Mouse (Mus musculus): ENCODE data around the gene Cog4.
A peak's percentile ranks its signal among the peaks of the same experiment; 100 is the strongest.
"Not testable (repeated sequence)": the region's sequence is repeated elsewhere in the genome, so short reads cannot be mapped to it uniquely, and the experiment has no call there.

Gene Cog4

DNA sequence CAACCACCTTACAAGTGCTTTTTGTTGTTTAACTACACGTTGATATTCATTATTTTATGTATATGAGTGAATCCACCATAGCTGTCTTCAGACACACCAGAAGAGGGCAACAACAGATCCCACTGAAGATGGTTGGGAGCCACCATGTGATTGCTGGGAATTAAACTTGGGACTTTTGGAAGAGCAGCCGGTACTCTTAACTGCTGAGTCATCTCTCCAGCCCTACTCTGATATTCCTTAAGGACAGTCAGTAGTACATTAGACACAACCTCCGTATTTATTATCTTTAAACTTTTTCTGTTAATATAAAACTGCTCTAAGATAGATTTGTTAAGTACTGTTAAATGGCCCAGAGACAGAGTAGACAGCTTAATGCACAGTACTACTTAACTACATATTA lies 14.4 kb upstream of the Cog4 start:
- no peak for DNase-seq (ENCODE audit: low spot score)

DNA sequence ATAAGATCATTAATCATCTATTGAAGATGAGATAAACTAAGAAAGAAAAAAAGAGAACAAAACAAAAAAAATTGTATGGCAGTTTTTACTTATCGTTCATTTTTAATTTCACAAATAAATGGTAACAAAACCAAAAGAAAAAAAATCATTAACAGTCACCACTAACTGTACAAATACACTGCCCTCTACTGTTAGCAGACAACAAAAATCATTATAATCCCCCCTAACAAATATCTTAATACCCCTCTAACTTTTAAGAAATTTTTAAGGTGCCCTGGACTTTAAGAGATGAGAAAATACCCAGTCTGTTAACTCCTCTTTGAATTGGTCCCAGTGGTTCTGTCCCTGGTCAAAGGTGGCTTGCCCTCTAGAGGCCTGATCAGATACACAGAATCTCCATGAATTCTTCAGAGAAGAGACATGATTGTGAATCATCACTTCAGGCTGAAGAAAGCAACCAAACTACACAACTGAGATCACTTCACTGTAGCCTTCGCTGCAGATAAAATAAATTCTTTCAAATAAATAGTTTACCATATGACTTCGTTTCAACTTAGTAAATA lies 4.3 kb upstream of the Cog4 start:
- peak; percentile 50 for DNase-seq (ENCODE audit: low spot score)

DNA sequence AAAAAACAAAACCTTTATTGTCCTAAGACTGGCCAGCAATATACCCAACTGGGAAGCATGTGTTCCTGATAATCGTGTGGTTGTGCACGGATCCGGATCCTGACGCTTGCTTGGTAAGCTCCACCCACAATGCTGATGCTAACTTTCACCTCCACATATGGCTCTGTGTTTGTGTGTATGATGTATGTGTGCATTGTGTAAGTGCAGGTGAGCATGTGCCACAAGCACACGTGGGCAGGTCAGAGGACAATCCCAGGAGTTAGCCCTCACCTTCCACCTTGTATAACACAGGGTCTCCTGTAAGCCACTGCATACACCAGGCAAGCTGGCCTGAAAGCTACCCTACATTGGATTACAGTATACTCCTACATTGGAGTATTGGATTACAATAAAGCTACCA lies 3.2 kb upstream of the Cog4 start:
- DNase-seq (ENCODE audit: low spot score): no peak

DNA sequence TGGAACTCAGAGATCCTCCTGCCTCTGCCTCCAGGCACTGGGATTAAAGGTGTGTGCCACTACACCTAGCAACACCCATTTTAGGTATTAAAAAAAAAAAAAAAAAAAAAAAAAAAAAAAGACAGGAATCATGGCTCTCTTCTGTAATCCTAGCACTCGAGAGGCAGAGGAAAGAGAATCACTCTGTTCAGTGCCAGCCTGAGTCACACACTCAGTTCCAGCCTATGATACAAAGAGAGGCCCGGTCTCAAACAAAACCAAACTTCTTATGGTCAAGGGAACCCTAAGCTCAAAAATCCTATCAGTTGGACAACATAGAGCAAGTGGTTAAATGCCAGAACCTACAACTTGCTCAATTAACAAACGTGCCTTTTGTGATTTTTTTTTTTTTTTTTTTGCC lies 1.5 kb upstream of the Cog4 start:
- no peak for DNase-seq (ENCODE audit: low spot score)

DNA sequence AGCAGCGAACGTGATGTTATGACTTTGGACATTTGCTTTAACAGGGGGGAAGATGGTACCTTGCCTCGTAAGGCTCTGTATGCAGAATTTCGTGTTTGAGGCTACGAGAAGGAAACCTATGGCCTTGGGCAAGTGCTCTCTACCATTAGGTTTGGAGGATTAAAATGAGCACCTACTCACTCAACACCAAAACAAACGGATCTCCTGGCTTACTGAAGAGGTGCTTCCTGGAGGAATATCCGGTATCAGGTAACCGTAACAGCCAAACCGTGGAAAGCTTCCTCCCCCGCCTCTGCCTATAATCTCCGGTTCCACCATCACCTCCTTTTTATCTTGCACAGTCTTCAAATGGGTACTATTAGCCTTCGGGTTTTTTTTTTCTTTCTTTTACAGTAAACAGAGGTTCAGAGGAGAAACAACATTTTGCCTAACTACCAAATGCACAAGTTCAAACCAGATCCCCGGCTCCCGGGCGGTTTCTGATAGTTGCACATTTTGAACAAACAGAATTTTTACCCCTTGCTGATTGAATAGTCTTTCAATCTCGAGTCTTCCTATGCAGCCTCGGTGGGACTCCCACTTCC lies 487 bp upstream of the Cog4 start:
- DNase-seq (ENCODE audit: low spot score): peak; percentile 30

DNA sequence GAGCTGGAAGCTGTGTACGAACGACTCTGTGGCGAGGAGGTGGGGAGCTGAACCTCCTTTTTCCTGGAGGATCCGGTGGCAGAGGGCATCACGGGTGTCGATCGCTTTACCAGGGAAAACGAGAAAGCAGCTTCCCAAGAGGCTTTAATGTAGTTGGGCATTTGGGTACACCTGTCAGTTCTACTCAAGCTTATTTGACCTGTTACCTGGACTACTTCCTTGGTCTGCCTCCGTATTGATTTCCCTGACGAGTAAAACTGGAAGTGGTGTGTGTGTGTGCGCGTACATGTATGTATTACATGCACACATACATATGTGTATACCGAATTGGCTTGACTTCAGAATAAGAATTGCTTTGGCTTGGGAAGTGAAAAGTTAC lies 760 bp downstream of the Cog4 start:
- no peak for DNase-seq (ENCODE audit: low spot score)

DNA sequence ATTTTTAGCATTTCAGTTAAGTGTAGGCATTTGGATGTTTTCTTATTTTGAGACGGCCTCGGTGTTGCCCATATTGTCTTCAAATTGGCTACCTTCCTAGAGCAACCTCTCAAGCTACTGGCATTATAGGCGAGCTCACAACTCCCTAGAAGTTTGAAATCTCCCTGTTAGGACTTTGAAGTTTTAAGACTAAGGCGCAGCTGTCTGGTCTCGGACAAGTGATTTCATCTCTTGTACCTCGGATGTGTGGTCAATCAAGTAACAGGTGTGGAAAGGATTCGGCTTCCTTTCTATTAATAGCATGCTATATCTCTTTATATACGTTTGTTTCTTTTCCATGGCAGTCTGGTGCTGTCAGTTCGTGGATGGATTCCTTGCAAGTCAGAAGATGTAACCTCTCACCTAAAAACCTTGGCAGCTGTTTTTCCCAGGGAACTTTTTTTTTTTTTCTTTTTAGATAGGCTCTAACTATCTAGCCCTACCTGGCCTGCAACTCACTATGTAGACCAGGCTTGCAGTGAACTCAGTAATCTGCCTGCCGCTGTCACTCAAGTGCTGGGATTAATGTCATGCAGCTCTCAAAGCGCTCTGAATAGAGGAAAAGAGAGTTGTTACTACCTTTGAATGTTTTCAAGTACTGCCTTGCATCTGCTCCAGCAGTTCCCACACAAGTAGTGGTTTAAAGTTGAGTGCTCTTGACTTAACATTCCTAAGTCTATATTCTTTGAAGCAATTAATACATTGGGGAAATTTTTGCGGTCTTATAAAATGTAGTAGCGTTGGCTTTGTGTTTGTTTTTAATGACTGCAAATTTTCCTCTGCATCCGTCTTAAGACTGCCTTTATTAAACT lies 1.5 kb downstream of the Cog4 start:
- no peak for DNase-seq (ENCODE audit: low spot score)

DNA sequence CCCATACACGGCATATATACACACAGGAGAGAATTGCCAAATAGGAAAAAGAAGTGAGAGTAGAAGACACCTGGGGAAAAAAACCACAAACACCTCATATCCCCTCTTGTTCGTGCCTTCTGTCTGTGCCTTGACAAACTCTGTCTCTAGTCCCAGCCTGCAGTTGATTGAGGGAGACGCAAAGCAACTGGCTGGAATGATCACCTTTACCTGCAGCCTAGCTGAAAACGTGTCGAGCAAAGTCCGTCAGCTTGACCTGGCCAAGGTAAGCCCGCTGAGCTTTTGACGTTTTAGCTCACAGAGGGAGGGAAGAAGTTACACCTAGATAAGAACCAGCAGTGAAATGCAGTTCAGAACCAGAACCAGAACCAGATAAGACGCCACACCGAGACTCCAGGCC lies 4.8 kb downstream of the Cog4 start:
- no peak for DNase-seq (ENCODE audit: low spot score)

DNA sequence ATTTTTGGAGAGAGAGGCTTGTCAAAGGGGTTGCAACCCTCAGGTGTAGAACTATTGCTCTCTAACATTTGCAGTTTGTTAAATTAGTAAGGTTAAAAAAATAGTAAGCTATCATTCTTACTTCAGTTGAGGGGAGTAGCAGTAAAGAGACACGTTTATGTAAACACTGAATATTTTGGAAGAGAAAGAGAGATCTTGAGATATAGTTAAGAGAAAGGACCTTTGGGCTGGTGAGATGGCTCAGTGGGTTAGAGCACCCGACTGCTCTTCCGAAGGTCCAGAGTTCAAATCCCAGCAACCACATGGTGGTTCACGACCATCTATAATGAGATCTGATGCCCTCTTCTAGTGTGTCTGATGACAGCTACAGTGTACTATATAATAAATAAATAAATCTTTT lies 9.7 kb downstream of the Cog4 start:
- DNase-seq (ENCODE audit: low spot score): not testable (repeated sequence)

DNA sequence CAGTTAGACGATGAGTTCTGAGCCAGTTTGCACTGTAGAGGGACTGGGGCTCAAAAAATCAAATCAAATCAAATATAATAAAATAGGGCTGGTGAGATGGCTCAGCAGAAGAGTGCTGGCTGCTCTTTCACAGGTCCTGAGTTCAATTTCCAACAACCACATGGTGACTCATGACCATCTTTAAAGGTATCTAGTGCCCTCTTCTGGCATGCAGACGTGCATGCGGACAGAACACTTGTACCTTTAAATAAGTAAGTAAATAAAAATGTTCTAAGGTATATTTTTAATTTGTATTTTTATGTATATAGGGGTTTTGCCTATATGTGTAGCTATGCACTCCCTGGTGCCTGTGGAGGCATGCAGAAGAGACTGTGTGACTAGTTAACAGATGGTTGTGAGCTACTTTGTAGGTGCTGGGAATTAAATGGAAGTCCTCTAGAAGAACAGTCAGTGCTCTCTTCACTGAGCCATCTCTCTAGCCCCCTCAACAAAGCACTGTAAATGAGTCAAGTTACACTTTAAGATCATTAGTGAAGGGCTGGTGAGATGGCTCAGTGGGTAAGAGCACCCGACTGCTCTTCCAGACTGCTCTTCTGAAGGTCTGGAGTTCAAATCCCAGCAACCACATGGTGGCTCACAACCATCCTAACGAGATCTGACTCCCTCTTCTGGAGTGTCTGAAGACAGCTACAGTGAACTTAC lies 10.5 kb downstream of the Cog4 start:
- peak; percentile 42 for DNase-seq (ENCODE audit: low spot score)

DNA sequence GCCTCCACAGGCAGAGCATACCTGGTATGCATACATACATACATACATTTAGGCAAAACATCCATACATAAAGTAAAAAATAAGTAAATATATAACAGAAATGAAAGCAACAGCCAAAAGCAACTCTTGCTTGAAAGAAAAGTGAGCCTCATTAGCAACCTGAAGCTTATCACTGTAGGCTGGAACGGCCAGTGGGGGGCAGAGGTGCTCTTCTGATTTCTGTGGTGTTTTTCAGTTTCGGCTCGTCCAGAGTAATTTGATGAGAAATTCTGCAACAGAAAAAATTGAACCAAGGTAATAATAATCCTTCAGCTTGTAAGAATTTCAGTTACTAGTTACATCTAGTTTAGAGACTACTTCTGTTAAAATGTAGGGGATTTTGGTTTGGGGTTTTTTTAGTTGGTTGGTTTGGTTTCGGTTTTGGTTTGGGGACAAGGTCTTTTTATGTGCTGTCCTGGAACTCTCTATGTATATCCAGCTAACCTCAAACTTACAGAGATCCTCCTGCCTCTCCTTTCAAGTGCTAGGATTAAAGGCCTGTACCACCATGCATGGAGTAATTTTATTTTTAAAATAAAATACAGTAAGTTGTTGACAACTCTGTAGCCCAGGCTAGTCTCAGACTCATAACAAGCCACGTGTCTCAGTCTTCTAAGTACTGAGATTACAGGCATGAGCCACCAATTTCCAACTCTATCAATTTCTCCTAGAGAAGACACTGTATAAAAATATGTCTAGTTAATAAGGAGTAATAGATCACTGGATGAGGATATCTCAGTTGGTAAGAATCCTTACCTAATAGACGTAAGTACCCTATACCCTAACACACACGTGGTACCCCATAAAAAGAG lies 13.5 kb downstream of the Cog4 start:
- DNase-seq (ENCODE audit: low spot score): peak; percentile 79

DNA sequence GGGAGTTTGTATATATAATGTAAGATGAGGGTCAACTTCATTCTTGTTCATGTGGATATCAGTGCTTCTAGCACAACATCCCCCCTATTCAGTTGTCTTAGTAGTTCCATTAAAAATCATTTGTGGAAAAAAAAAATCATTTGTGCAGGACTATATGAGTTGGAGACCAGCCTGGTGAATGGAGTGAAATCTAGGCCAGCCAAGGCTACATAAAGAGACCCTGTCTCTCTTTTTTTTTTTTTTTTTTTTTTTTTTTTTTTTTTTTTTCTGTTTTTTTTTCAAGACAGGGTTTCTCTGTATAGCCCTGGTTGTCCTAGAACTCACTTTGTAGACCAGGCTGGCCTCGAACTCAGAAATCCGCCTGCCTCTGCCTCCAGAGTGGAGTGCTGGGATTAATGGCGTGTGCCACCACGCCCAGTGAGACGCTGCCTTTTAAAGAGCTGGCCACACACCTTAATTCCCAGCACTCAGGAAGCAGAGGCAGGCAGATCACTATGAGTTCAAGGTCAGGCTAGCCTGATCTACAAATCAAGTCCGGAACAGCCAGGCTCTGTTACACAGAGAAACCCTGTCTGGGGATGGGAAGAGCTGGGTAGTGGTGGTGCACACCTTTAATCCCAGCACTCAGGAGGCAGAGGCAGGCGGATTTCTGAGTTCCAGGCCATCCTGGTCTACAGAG lies 15.1 kb downstream of the Cog4 start:
- not testable (repeated sequence) for DNase-seq (ENCODE audit: low spot score)

DNA sequence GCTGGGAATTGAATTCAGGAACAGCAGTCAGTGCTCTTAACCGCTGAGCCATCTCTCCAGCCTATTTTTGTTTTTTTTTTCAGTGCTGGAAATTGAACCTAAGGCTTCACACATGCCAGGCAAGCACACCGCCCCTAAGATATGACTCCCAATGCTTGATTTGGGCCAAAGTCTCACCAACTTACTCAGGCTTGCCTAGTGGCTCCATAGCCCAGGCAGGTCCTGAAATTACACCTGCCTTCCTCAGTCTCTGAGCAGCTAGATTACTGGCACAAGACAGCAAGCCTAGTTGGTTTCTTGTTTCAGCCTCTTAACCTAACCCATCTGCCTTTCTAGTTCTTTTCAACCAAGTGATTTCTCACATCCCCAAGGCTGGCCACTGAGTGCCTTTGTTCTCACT lies 24.1 kb downstream of the Cog4 start:
- no peak for DNase-seq (ENCODE audit: low spot score)

DNA sequence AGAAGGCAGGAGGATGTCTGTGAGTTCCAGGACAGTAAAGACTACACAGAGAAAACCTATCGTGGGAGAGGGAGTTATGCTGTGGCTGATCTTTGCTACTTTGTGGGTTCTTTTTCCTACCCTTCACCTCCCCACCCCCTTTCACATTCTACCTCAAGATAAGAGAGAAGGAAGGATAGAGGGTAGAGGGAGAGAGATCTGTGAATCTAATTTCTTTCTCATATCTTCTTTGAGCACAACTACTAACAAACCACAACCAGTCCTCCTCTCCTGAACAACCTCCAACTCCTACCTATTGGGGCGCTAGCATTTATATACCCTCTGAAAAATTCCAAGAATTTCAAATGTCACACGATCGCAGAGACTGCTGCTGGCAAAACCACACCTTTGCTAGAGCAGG lies 31.5 kb downstream of the Cog4 start:
- DNase-seq (ENCODE audit: low spot score): no peak

DNA sequence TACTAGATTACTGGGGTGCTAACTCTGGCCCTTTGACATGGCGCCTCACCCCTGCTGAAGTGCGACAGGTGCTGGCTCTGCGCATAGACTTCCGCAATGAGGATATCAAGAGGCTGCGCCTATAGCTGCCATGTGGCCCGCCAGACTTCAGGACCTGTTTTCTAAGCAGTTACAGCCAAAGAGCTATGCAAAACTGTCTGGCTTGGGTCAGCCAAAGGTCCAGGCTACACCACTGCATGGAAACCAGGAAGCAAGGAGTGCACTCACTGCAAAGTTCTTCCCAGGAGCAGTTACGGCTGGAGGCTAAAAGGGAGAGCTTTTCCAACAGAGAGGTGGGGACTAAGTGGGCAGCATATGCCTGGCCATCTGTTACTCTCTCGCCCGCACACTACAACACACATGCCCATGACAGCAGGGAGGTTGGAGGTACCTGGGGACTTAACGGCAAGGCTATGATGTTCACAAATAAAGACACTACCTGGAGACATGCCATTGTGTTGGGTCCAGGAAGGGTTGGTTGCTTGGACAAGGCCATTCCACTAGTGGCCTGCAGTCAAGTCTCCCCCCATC lies 35.4 kb downstream of the Cog4 start:
- no peak for DNase-seq (ENCODE audit: low spot score)

DNA sequence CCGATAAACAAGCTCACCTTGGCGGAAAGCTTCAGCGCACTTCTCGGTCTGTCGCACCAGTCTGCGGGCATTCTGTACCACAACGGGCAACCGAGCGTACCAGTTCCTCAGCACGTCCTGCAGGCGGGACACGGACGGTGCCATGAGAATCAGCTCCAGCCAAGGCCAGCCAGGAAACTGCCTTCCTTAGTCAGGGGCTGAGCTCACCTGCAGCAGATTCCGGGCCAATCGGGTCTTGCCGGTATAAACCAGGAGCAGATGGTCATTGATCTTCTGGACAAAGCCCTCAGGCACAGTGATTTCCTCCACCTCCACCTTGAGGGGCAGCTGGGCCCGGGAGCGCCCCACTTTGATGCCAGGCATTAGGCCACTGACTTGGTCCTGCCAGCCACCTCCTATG lies 37.4 kb downstream of the Cog4 start:
- DNase-seq (ENCODE audit: low spot score): no peak

DNA sequence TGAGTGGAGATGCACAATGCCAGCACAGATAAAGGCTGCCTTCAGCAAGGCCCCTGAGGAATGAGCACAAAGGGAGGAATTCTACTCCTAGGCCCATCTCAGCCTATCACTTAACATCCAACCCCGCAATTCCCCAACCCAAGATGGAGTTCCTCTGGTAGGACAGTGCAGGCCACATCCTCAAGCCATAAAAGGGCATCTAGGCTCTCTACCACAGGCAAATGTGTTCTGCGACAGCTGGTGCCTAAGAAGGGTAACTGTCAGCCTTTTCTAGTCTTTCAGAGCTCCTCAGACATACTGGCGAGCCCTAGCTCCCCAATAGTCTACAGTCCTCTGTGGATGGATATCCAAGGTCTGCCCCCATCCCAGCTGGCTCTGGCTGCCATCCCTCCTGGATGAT lies 40.2 kb downstream of the Cog4 start:
- DNase-seq (ENCODE audit: low spot score): no peak

DNA sequence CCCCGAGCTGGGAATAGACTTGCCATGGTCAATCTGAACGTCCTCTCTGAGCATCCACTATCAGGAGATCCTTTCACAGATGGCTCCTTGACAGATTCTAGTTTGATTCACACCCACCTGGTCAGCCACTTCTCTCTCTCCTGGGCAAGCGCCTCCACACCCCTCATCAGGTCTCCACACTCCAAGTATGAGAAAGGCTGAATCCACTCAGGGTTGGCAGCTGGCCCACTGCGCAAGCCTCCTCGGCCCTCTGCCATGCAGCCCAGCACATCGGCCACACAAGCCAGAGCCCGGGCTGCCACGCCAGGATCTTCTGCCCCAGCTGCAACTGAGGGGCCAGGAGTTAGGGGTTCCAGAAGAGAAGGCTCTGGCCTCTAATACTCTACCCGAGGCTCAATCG lies 41.2 kb downstream of the Cog4 start:
- DNase-seq (ENCODE audit: low spot score): no peak

DNA sequence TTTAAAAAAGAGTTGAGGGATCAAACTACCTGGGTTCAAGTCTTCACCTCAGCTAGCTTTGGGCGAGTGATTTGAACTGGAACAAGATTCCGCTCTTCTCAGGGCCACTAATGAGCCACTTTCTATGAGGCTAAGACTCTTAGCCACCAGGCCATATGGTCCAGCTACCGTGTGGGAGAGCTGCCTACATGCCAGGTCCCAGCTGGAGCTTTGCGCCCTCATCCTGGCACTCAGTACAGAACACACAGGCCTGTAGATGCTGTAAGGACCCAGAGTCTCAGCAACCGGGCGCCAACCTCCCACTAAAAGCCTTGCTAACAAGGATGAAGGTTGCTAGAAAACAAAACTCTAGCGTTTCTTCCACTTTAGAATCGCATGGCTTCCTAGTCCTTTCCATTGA lies 42.0 kb downstream of the Cog4 start:
- DNase-seq (ENCODE audit: low spot score): no peak

DNA sequence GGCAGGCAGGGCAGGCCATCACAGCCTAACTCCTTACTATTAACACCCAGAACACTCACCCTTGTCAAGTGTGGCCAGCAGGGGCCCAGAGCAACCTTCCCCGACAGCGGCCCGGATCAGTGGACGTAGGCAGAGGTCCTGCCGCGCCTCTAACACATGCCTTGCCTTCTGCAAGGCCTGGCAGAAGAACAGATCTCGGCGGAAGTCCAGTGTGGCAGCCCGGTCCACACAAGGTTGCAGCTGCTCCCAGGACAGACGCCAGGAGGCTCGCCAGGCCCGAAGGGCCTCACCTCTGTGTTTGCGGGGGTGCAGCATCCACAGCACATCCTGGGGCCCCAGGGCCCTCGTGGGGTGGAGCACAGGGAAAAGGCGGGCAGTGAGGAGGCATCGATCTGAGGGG lies 42.5 kb downstream of the Cog4 start:
- no peak for DNase-seq (ENCODE audit: low spot score)

DNA sequence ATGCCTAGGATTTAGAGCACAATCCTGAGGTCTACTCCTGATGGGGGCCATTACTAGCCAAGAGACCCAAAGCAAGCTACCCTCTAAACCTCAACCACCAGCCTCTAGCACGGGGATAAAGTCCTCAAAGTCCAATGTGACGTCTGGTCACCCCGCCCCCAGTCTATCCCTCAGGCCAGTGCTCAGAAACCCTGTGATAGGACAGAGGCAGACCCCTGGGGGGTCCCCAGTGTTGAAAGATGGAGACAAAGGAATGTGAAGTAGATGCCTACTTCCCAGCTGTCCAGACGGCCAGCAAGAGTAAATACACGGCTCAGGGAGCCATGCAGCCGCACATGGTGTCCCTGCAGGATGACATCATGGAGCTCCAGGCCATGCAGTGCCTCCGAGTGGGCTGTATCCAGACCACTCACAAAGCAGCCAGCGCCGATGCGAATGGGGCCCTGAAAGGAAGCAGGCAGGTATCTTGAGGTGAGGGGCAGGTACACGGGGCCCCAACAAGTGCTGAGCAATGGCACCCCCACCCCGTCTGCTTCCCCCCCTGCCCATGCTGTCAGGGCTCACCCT lies 43.6 kb downstream of the Cog4 start:
- no peak for DNase-seq (ENCODE audit: low spot score)

Measured in MN1 (cell line).